In the genomic region with DNA sequence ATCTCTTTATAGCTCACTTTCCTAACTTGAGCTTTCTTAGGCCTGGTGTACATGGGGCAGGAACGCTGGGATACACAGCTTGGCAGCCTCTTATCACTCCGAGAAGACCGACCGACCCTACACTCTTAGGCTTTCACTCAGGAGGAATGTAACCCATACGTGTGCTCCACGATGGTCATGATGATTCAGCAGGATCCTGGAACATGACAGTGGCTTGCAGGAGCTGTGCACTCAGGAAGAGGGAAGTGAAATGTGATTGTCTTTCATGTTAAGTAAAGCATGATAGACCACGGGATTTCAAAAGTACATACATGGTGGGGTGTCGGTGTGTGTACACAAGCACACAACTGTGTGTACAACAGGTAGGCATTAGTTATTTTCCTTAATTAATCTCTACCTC, we compare ENCODE assay signal across 21 mouse cellular contexts.
A peak's percentile ranks its signal among the peaks of the same experiment; 100 is the strongest.
DNase-seq lines count a peak whose midpoint lies in the region; ATAC-seq and TF ChIP-seq lines count a peak whose summit lies in the region.
"Had no signal": no experiment of that assay in that cellular context is flagged by ENCODE, and none has a peak within 500 bp of the region (broad histone marks: within the 10 kb centered on the region; RNA-seq: fewer than 3 reads in every experiment).

No protein-coding gene starts in this region.

- peaks cover 45% of the 10 kb centered on the region for H3K27me3 ChIP-seq in forebrain, embryonic 11.5 days (ENCODE audit: control insufficient read depth, insufficient read depth, low read length)
- H3K27me3 ChIP-seq in forebrain, postnatal 0 days (ENCODE audit: insufficient read depth, low read length): no peaks in the 10 kb centered on the region
- H3K27me3 ChIP-seq in liver, embryonic 12.5 days (replicated peaks): no peaks in the 10 kb centered on the region
- H3K27me3 ChIP-seq in liver, postnatal 0 days (ENCODE audit: insufficient read depth, low read length): no peaks in the 10 kb centered on the region
- H3K27me3 ChIP-seq: CH12.LX; embryonic facial prominence, embryonic 12.5 days; hindbrain, embryonic 12.5 days; kidney, embryonic 15.5 days; limb, embryonic 13.5 days had no signal

- no peak overlapping the region for H3K4me2 ChIP-seq in forebrain, embryonic 11.5 days (ENCODE audit: low read depth, low read length, severe bottlenecking)
- no peak overlapping the region for H3K4me2 ChIP-seq in forebrain, postnatal 0 days (ENCODE audit: low read depth)
- no peak overlapping the region for H3K4me2 ChIP-seq in liver, embryonic 12.5 days
- no peak overlapping the region for H3K4me2 ChIP-seq in liver, postnatal 0 days (ENCODE audit: low read depth, low read length)
- H3K4me2 ChIP-seq: embryonic facial prominence, embryonic 12.5 days; forebrain, embryonic 15.5 days; hindbrain, embryonic 12.5 days; kidney, embryonic 15.5 days; limb, embryonic 13.5 days had no signal

- no peak overlapping the region for H3K9ac ChIP-seq in forebrain, embryonic 11.5 days (ENCODE audit: low read length)
- no peak overlapping the region for H3K9ac ChIP-seq in forebrain, postnatal 0 days
- H3K9ac ChIP-seq in liver, embryonic 12.5 days: no peak overlapping the region
- no peak overlapping the region for H3K9ac ChIP-seq in liver, postnatal 0 days (replicated peaks)
- H3K9ac ChIP-seq: embryonic facial prominence, embryonic 12.5 days; forebrain, embryonic 15.5 days; hindbrain, embryonic 12.5 days; kidney, embryonic 15.5 days; limb, embryonic 13.5 days; liver, embryonic 14.5 days had no signal

- no peak for TF ChIP-seq CTCF in forebrain, postnatal 0 days (IDR thresholded peaks at IDR 0.05; ENCODE audit: low read depth)
- TF ChIP-seq CTCF in liver, postnatal 0 days (IDR thresholded peaks at IDR 0.05; ENCODE audit: low read depth): no peak

- TF ChIP-seq EP300 in liver, postnatal 0 days (IDR thresholded peaks at IDR 0.05; ENCODE audit: low read depth): no peak

- H3K27ac ChIP-seq in forebrain, embryonic 11.5 days (ENCODE audit: low read depth, low read length): no peak overlapping the region
- H3K27ac ChIP-seq in forebrain, postnatal 0 days (ENCODE audit: low read depth, low read length): no peak overlapping the region
- no peak overlapping the region for H3K27ac ChIP-seq in liver, embryonic 12.5 days
- no peak overlapping the region for H3K27ac ChIP-seq in liver, postnatal 0 days (ENCODE audit: low read depth)
- H3K27ac ChIP-seq: embryonic facial prominence, embryonic 12.5 days; forebrain, embryonic 15.5 days; hindbrain, embryonic 12.5 days; kidney, embryonic 15.5 days; limb, embryonic 13.5 days; liver, embryonic 14.5 days had no signal

- DNase-seq in forebrain, embryonic 11.5 days (ENCODE audit: low spot score): peak; percentile 41
- DNase-seq in forebrain, postnatal 0 days: no peak
- no peak for DNase-seq in liver, postnatal 0 days
- DNase-seq in kidney, adult 18-20 months: no peak
- DNase-seq in right cerebral cortex, postnatal 10 days (ENCODE audit: low spot score in 2 of 2): no peak
- DNase-seq: adrenal gland, adult 8-10 months; cerebellum, adult 9-11 months; gastrocnemius, postnatal 36 days; lung, postnatal 10 days; retina, postnatal 1 day; right cerebral cortex, postnatal 4 days had no signal

- no peak overlapping the region for H3K4me3 ChIP-seq in forebrain, embryonic 11.5 days (ENCODE audit: low read depth, low read length)
- no peak overlapping the region for H3K4me3 ChIP-seq in forebrain, postnatal 0 days (ENCODE audit: low read depth, low read length)
- no peak overlapping the region for H3K4me3 ChIP-seq in liver, embryonic 12.5 days
- H3K4me3 ChIP-seq in liver, postnatal 0 days (ENCODE audit: low read depth, low read length): no peak overlapping the region
- H3K4me3 ChIP-seq: embryonic facial prominence, embryonic 12.5 days; forebrain, embryonic 15.5 days; hindbrain, embryonic 12.5 days; kidney, embryonic 15.5 days; limb, embryonic 13.5 days had no signal

- H3K4me1 ChIP-seq in forebrain, embryonic 11.5 days (replicated peaks; ENCODE audit: control insufficient read depth, insufficient read depth, low read length): peaks cover 8% of the 10 kb centered on the region
- H3K4me1 ChIP-seq in forebrain, postnatal 0 days (ENCODE audit: insufficient read depth): 0 out of 2 replicates have a peak, but pooled peaks cover 8% of the 10 kb centered on the region
- peaks cover 27% of the 10 kb centered on the region for H3K4me1 ChIP-seq in liver, embryonic 12.5 days
- H3K4me1 ChIP-seq in liver, postnatal 0 days (ENCODE audit: insufficient read depth): peaks cover 17% of the 10 kb centered on the region

- ATAC-seq in forebrain, embryonic 11.5 days (replicated peaks; ENCODE audit: low FRiP score): no peak
- ATAC-seq in forebrain, postnatal 0 days: no peak
- peak; percentile 48; the same call in 1 of the 2 replicates for ATAC-seq in liver, embryonic 12.5 days
- no peak for ATAC-seq in liver, postnatal 0 days
- ATAC-seq in granulocyte monocyte progenitor cell, adult 5-6 weeks (replicated peaks; ENCODE audit: poor library complexity, severe bottlenecking): peak; percentile 74
- no peak for ATAC-seq in CD4-positive, CD25-positive, alpha-beta regulatory T cell, adult 4 months
- ATAC-seq: forebrain, embryonic 15.5 days had no signal

- WGBS in forebrain, embryonic 11.5 days: 80% methylated on average over 8 of the region's 8 CpGs
- WGBS in forebrain, postnatal 0 days: 85% methylated on average over 8 of the region's 8 CpGs
- 42% methylated on average over 8 of the region's 8 CpGs for WGBS in liver, embryonic 12.5 days (ENCODE audit: insufficient replicate concordance)
- 36% methylated on average over 8 of the region's 8 CpGs for WGBS in liver, postnatal 0 days (ENCODE audit: insufficient replicate concordance)

- H3K9me3 ChIP-seq in forebrain, embryonic 11.5 days (ENCODE audit: control insufficient read depth, low read length): no peaks in the 10 kb centered on the region
- no peaks in the 10 kb centered on the region for H3K9me3 ChIP-seq in forebrain, postnatal 0 days (ENCODE audit: low read length)
- no peaks in the 10 kb centered on the region for H3K9me3 ChIP-seq in liver, embryonic 12.5 days (replicated peaks)
- H3K9me3 ChIP-seq in liver, postnatal 0 days (ENCODE audit: low read length): no peaks in the 10 kb centered on the region
- H3K9me3 ChIP-seq: embryonic facial prominence, embryonic 12.5 days; forebrain, embryonic 15.5 days; hindbrain, embryonic 12.5 days; kidney, embryonic 15.5 days; limb, embryonic 13.5 days had no signal

- no peaks in the 10 kb centered on the region for H3K36me3 ChIP-seq in forebrain, embryonic 11.5 days (ENCODE audit: control insufficient read depth, insufficient read depth, low read length)
- H3K36me3 ChIP-seq in forebrain, postnatal 0 days (ENCODE audit: insufficient read depth): no peaks in the 10 kb centered on the region
- H3K36me3 ChIP-seq in liver, embryonic 12.5 days: no peaks in the 10 kb centered on the region
- H3K36me3 ChIP-seq in liver, postnatal 0 days (replicated peaks; ENCODE audit: insufficient read depth, low read length): no peaks in the 10 kb centered on the region
- H3K36me3 ChIP-seq: embryonic facial prominence, embryonic 12.5 days; forebrain, embryonic 15.5 days; kidney, embryonic 15.5 days; limb, embryonic 13.5 days had no signal

Comparison
In these comparisons a context has a peak if more than half of its experiments do, and no peak if none do; other contexts are left out.
1. ATAC-seq: peak in liver, embryonic 12.5 days (single experiment) and granulocyte monocyte progenitor cell, adult 5-6 weeks (single experiment); none in forebrain, embryonic 11.5 days (single experiment), forebrain, postnatal 0 days (single experiment), liver, postnatal 0 days (single experiment) and CD4-positive, CD25-positive, alpha-beta regulatory T cell, adult 4 months (single experiment).